Mouse (Mus musculus): ENCODE results near the gene Hdac7. TPM values are rescaled to one million over a fixed set of nuclear protein-coding genes. Genes with fewer than 3 reads are reported as not detected.

The Hdac7 gene
- polyA plus RNA-seq, 1 experiment from 2014 or later, result 26.7 TPM

GRCm38 (mm10) chr15:97789761-97790505 lies 54.4 kb downstream of the Hdac7 start:
- ATAC-seq (ENCODE audit: low FRiP score), result no peak
- H3K9ac ChIP-seq, result no peak overlapping the region
- no peaks in the 10 kb centered on the region for H3K9me3 ChIP-seq (replicated peaks)
- H3K4me1 ChIP-seq, result peaks cover 4% of the 10 kb centered on the region
- no peaks in the 10 kb centered on the region for H3K27me3 ChIP-seq
- no peak overlapping the region for H3K27ac ChIP-seq
- H3K4me3 ChIP-seq, result no peak overlapping the region
- H3K36me3 ChIP-seq, result peaks cover 43% of the 10 kb centered on the region
- 59% methylated on average over 20 of the region's 20 CpGs for WGBS
- H3K4me2 ChIP-seq (replicated peaks), result no peak overlapping the region

DNA sequence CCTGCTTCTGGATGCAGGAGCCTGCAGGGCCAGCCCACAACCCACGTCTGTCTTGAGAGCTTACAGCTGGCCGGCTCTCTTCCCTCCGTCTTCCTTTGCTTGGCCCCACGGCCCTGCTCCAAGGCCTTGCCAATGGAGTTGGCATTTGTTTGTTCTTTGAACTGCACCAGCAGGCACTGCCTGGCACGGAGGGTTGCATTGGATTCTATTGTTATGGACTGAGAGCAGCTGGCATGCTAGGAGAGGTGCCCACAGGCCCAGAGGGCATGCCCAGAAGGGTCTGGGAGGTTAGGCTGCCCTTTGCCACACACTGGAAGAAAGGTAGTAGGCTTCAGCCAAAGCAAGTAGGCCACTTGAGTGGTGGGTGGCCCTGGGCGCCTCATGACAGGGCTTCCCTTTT lies 55.5 kb downstream of the Hdac7 start:
- Histone ChIP-seq H3K36me3 (peaks cover 32% of the 10 kb centered on the region), H3K4me2 (replicated peaks) (no peak overlapping the region), H3K9ac (no peak overlapping the region), H3K9me3 (replicated peaks) (no peaks in the 10 kb centered on the region), H3K4me1 (peaks cover 7% of the 10 kb centered on the region), H3K4me3 (no peak overlapping the region), H3K27ac (0 out of 2 replicates have a peak overlapping the region, but pooled peaks have one; percentile 26), H3K27me3 (0 out of 2 replicates have a peak, but pooled peaks cover 3% of the 10 kb centered on the region)
- 70% methylated on average over 6 of the region's 6 CpGs for WGBS
- ATAC-seq (ENCODE audit: low FRiP score), result no peak

DNA sequence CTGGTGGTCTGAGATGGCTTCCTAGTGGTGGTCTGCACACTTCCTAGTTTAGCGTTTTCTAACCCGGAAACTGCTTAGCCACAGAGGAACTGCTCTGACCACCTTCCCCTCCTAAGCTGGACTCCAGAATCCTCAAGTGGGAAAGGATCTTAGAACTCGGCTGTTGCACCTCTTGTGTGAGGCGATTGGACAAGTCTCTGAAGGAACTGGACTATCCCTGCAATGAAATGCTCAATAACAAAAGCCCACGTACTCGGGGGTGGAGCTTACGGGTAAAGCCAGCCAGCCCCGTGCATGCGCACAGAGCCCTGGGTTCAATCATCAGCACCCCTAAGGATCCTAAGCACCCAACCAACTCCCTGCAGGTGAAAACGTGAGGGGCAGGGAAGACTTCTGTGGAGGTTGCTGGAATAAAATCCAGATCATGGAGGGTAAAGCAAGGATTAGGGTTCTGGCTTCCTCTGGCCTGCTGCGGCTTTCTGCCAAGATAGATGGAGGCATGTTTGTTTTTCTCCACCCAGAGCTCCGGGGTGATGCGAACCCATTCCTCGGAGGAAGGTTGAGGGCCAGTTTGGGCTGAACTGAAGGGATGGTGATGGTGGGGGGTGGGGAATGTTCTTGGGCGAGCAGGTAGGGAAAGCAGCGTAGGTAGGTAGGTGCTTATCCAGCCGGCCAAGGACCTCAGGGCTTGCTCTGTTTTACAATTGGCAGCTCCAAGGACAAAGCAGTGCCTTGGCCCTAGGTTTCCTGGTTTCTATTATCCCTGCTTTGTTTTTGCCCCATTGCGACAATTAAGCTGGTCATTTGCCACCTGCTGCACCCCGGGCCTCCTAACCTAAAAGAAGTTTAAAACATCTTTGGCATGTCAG lies 56.3 kb downstream of the Hdac7 start:
- WGBS, result 70% methylated on average over 19 of the region's 19 CpGs
- Histone ChIP-seq H3K36me3 (peaks cover 24% of the 10 kb centered on the region), H3K9ac (no peak overlapping the region), H3K9me3 (replicated peaks) (no peaks in the 10 kb centered on the region), H3K27me3 (peaks cover 6% of the 10 kb centered on the region; the same call in 1 of the 2 replicates), H3K4me2 (replicated peaks) (no peak overlapping the region), H3K4me1 (peaks cover 7% of the 10 kb centered on the region), H3K4me3 (no peak overlapping the region), H3K27ac (no peak overlapping the region)
- no peak for ATAC-seq (ENCODE audit: low FRiP score)

- H3K36me3 ChIP-seq, result peaks cover 16% of the 10 kb centered on the region
- peaks cover 14% of the 10 kb centered on the region for H3K27me3 ChIP-seq
- ATAC-seq (ENCODE audit: low FRiP score), result no peak
- WGBS, result 84% methylated on average over 7 of the region's 7 CpGs
- H3K9me3 ChIP-seq (replicated peaks), result no peaks in the 10 kb centered on the region
- no peak overlapping the region for H3K4me2 ChIP-seq (replicated peaks)
- no peak overlapping the region for H3K27ac ChIP-seq
- no peak overlapping the region for H3K4me3 ChIP-seq
- H3K9ac ChIP-seq, result no peak overlapping the region
- peaks cover 14% of the 10 kb centered on the region for H3K4me1 ChIP-seq
These were observed 57.0 kb downstream of the Hdac7 start for GRCm38 (mm10) chr15:97787148-97787798.

GRCm38 (mm10) chr15:97786412-97787112 lies 57.7 kb downstream of the Hdac7 start:
- H3K27me3 ChIP-seq, result peaks cover 17% of the 10 kb centered on the region
- ATAC-seq (ENCODE audit: low FRiP score), result no peak
- no peak overlapping the region for H3K27ac ChIP-seq
- H3K4me1 ChIP-seq, result peaks cover 18% of the 10 kb centered on the region
- H3K9me3 ChIP-seq (replicated peaks), result no peaks in the 10 kb centered on the region
- H3K36me3 ChIP-seq, result peaks cover 10% of the 10 kb centered on the region
- H3K4me3 ChIP-seq, result no peak overlapping the region
- no peak overlapping the region for H3K4me2 ChIP-seq (replicated peaks)
- WGBS, result 80% methylated on average over 10 of the region's 10 CpGs
- H3K9ac ChIP-seq, result no peak overlapping the region

GRCm38 (mm10) chr15:97785731-97786411 lies 58.4 kb downstream of the Hdac7 start:
- Histone ChIP-seq H3K27me3 (peaks cover 19% of the 10 kb centered on the region), H3K4me2 (replicated peaks) (no peak overlapping the region), H3K36me3 (peaks cover 3% of the 10 kb centered on the region; the same call in 1 of the 2 replicates), H3K9ac (no peak overlapping the region), H3K4me1 (peaks cover 18% of the 10 kb centered on the region), H3K4me3 (no peak overlapping the region), H3K9me3 (replicated peaks) (no peaks in the 10 kb centered on the region), H3K27ac (no peak overlapping the region)
- WGBS, result 81% methylated on average over 9 of the region's 9 CpGs
- no peak for ATAC-seq (ENCODE audit: low FRiP score)

DNA sequence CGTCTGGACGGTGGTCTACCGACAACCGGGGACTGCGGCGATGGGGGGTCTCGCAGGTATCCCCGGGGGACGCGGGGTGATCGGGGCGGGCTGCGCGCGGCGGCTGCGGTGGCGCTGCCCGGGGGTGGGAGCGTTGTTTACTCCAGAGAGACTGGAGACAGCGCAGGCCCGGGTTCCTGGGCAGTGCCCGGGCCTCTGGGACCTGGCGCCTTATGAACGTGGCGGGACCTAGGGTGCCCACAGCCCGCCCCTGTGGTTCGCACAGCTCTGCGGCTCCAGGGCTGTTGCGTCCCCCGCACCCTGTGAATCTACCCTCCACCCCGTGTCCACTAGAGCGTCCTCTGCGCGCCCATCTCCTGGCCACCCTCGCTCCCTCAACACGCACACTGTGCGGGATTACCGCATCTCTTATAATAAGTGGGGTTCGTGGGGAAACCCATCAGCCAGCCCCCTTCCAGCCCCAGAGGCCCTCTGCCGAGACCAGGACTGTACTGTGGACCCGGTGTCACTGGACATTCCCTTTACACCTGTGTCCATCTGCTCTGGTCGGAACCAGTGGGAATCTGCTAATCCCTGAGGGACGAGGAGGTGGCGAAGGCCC lies 59.6 kb downstream of the Hdac7 start:
- H3K36me3 ChIP-seq, result no peaks in the 10 kb centered on the region
- H3K4me2 ChIP-seq (replicated peaks), result peak overlapping the region; percentile 89
- WGBS, result 6% methylated on average over 45 of the region's 45 CpGs
- H3K9me3 ChIP-seq (replicated peaks), result no peaks in the 10 kb centered on the region
- peak overlapping the region; percentile 78 for H3K4me3 ChIP-seq
- H3K4me1 ChIP-seq, result peaks cover 18% of the 10 kb centered on the region
- peak; percentile 62 for ATAC-seq (ENCODE audit: low FRiP score)
- H3K27ac ChIP-seq, result peak overlapping the region; percentile 46; the same call in 1 of the 2 replicates
- H3K27me3 ChIP-seq, result peaks cover 23% of the 10 kb centered on the region
- peak overlapping the region; percentile 82 for H3K9ac ChIP-seq

DNA sequence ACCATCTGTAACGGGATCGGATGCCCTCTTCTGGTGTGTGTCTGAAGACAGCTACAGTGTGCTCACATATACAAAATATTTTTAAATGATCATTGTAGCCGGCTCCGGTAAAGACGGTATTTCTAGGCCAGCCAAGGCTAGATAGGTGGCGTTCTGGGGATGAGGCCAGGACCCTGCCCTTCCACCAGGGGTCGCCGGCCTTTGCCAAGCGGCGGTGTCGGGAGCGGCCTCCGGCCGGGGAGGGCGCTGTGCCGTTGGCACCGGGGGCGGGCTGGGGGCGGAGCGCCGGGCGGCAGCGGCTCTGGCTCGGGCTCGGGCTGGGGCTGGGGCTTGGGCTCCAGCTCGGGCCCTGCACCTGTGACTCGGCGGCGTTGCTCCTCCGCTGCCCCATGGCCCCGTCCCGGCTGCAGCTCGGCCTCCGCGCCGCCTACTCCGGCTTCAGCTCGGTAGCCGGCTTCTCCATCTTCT lies 60.2 kb downstream of the Hdac7 start:
- Histone ChIP-seq H3K36me3 (no peaks in the 10 kb centered on the region), H3K4me3 (peak overlapping the region; percentile 78), H3K27ac (peak overlapping the region; percentile 46; the same call in 1 of the 2 replicates), H3K27me3 (peaks cover 23% of the 10 kb centered on the region), H3K9me3 (replicated peaks) (no peaks in the 10 kb centered on the region), H3K4me2 (replicated peaks) (peak overlapping the region; percentile 89), H3K4me1 (peaks cover 18% of the 10 kb centered on the region), H3K9ac (peak overlapping the region; percentile 82)
- peak; percentile 82 for ATAC-seq (ENCODE audit: low FRiP score)
- WGBS, result 4% methylated on average over 39 of the region's 39 CpGs

- no peak overlapping the region for H3K27ac ChIP-seq
- no peaks in the 10 kb centered on the region for H3K9me3 ChIP-seq (replicated peaks)
These were observed 61.6 kb downstream of the Hdac7 start for GRCm38 (mm10) chr15:97782749-97783105.

GRCm38 (mm10) chr15:97781961-97782748 lies 62.1 kb downstream of the Hdac7 start:
- WGBS, result 11% methylated on average over 24 of the region's 24 CpGs
- H3K36me3 ChIP-seq, result no peaks in the 10 kb centered on the region
- H3K4me1 ChIP-seq, result peaks cover 20% of the 10 kb centered on the region
- no peak for ATAC-seq (ENCODE audit: low FRiP score)
- H3K9me3 ChIP-seq (replicated peaks), result no peaks in the 10 kb centered on the region
- H3K9ac ChIP-seq, result 0 out of 2 replicates have a peak overlapping the region, but pooled peaks have one; percentile 33
- H3K4me3 ChIP-seq, result no peak overlapping the region
- no peak overlapping the region for H3K27ac ChIP-seq
- H3K4me2 ChIP-seq (replicated peaks), result peak overlapping the region; percentile 30
- peaks cover 23% of the 10 kb centered on the region for H3K27me3 ChIP-seq

More at GRCm38 (mm10) chr15:97782749-97783105, 61.6 kb downstream of the Hdac7 start:
- ATAC-seq (ENCODE audit: low FRiP score), result no peak
- 0 out of 2 replicates have a peak overlapping the region, but pooled peaks have one; percentile 33 for H3K9ac ChIP-seq
- peaks cover 23% of the 10 kb centered on the region for H3K27me3 ChIP-seq
- H3K4me2 ChIP-seq (replicated peaks), result peak overlapping the region; percentile 30
- H3K36me3 ChIP-seq, result no peaks in the 10 kb centered on the region
- no peak overlapping the region for H3K4me3 ChIP-seq
- 5% methylated on average over 9 of the region's 9 CpGs for WGBS
- H3K4me1 ChIP-seq, result peaks cover 20% of the 10 kb centered on the region
